Mouse (Mus musculus): ENCODE data around the gene Itpr2. TPM values are rescaled to one million over a fixed set of nuclear protein-coding genes. Genes with fewer than 3 reads are reported as not detected.

Gene Itpr2
- polyA plus RNA-seq, 1 experiment = 1.5 TPM

DNA sequence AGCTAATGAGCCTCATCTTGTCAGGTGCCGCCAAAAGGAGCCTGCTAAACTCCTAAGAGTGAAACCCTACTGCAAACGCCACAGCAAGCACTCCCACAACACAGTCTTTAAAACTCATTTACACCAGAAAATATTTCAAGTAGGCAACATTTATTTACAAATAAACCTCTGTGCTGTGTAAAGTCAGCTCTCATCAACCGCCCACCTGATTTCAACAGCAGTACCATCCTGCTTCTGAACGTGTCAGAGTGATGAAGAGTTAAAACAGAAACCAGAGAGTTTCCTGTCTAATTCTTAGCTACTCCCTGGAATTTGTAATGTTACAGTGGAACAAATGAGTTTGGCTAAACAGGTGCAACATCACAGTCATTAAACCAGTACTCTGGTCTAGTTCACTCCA, 4.2 kb downstream of the Itpr2 start:
- TF ChIP-seq GATA1 (IDR thresholded peaks at IDR 0.05; ENCODE audit: borderline replicate concordance, low read length) (no peak), FLI1 (IDR thresholded peaks at IDR 0.05; ENCODE audit: low read length) (no peak)
- Histone ChIP-seq H3K4me1 (peaks cover 85% of the 10 kb centered on the region), H3K4me3 (replicated peaks) (no peak overlapping the region), H3K36me3 (replicated peaks; ENCODE audit: low read length) (peaks cover 14% of the 10 kb centered on the region), H3K27me3 (replicated peaks) (peaks cover under 1% of the 10 kb centered on the region), H3K9me3 (no peaks in the 10 kb centered on the region)

DNA sequence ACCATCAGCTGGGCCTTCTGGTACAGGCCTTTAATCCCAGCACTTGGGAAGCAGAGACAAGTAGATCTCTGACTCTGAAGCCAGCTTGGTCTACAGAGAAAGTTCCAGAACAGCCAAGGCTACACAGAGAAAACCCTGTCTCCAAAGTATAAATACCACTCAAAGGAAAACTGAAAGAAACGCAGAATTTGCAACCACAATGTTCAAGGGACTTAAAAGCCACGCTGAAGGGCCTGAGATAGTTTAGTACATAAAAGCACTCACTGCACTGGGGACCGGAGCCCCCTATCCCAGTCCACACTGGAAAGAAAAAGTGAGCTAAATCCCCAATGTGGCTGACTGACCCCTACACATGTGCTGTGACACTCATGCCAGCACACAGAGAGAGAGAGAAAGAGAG, 4.6 kb downstream of the Itpr2 start:
- Histone ChIP-seq H3K4me1 (peaks cover 85% of the 10 kb centered on the region), H3K9me3 (no peaks in the 10 kb centered on the region), H3K4me3 (replicated peaks) (no peak overlapping the region), H3K27me3 (replicated peaks) (no peaks in the 10 kb centered on the region), H3K36me3 (replicated peaks; ENCODE audit: low read length) (peaks cover 14% of the 10 kb centered on the region)
- TF ChIP-seq FLI1 (IDR thresholded peaks at IDR 0.05; ENCODE audit: low read length) (no peak), GATA1 (IDR thresholded peaks at IDR 0.05; ENCODE audit: borderline replicate concordance, low read length) (no peak)

- no peak for TF ChIP-seq FLI1 (IDR thresholded peaks at IDR 0.05; ENCODE audit: low read length)
- TF ChIP-seq GATA1 (IDR thresholded peaks at IDR 0.05; ENCODE audit: borderline replicate concordance, low read length) = no peak
- Histone ChIP-seq H3K4me3 (replicated peaks) (no peak overlapping the region), H3K36me3 (replicated peaks; ENCODE audit: low read length) (peaks cover 30% of the 10 kb centered on the region), H3K27me3 (replicated peaks) (no peaks in the 10 kb centered on the region), H3K4me1 (peaks cover 89% of the 10 kb centered on the region), H3K9me3 (no peaks in the 10 kb centered on the region)
These were observed 10.3 kb downstream of the Itpr2 start for GRCm38 (mm10) chr6:146491680-146492079.

GRCm38 (mm10) chr6:146490416-146490960, 11.5 kb downstream of the Itpr2 start:
- Histone ChIP-seq H3K27me3 (replicated peaks) (no peaks in the 10 kb centered on the region), H3K4me3 (replicated peaks) (no peak overlapping the region), H3K4me1 (peaks cover 89% of the 10 kb centered on the region), H3K9me3 (no peaks in the 10 kb centered on the region), H3K36me3 (replicated peaks; ENCODE audit: low read length) (peaks cover 28% of the 10 kb centered on the region)
- TF ChIP-seq FLI1 (IDR thresholded peaks at IDR 0.05; ENCODE audit: low read length) (no peak), GATA1 (IDR thresholded peaks at IDR 0.05; ENCODE audit: borderline replicate concordance, low read length) (no peak)

GRCm38 (mm10) chr6:146489841-146490240, 12.2 kb downstream of the Itpr2 start:
- TF ChIP-seq FLI1 (IDR thresholded peaks at IDR 0.05; ENCODE audit: low read length) = no peak
- TF ChIP-seq GATA1 (IDR thresholded peaks at IDR 0.05; ENCODE audit: borderline replicate concordance, low read length) = no peak

GRCm38 (mm10) chr6:146488749-146489148, 13.3 kb downstream of the Itpr2 start:
- Histone ChIP-seq H3K9me3 (no peaks in the 10 kb centered on the region), H3K36me3 (replicated peaks; ENCODE audit: low read length) (peaks cover 44% of the 10 kb centered on the region), H3K4me1 (peaks cover 89% of the 10 kb centered on the region), H3K4me3 (replicated peaks) (peak overlapping the region; percentile 77), H3K27me3 (replicated peaks) (no peaks in the 10 kb centered on the region)
- TF ChIP-seq GATA1 (IDR thresholded peaks at IDR 0.05; ENCODE audit: borderline replicate concordance, low read length) = no peak
- TF ChIP-seq FLI1 (IDR thresholded peaks at IDR 0.05; ENCODE audit: low read length) = no peak

More at GRCm38 (mm10) chr6:146489841-146490240, 12.2 kb downstream of the Itpr2 start:
- H3K4me3 ChIP-seq (replicated peaks) = no peak overlapping the region
- no peaks in the 10 kb centered on the region for H3K9me3 ChIP-seq
- H3K27me3 ChIP-seq (replicated peaks) = no peaks in the 10 kb centered on the region
- H3K36me3 ChIP-seq (replicated peaks; ENCODE audit: low read length) = peaks cover 35% of the 10 kb centered on the region
- peaks cover 89% of the 10 kb centered on the region for H3K4me1 ChIP-seq

GRCm38 (mm10) chr6:146487079-146487478, 14.9 kb downstream of the Itpr2 start:
- no peak overlapping the region for H3K4me3 ChIP-seq (replicated peaks)
- H3K4me1 ChIP-seq = peaks cover 92% of the 10 kb centered on the region
- no peak for TF ChIP-seq GATA1 (IDR thresholded peaks at IDR 0.05; ENCODE audit: borderline replicate concordance, low read length)
- no peak for TF ChIP-seq FLI1 (IDR thresholded peaks at IDR 0.05; ENCODE audit: low read length)
- H3K27me3 ChIP-seq (replicated peaks) = no peaks in the 10 kb centered on the region
- H3K36me3 ChIP-seq (replicated peaks; ENCODE audit: low read length) = peaks cover 47% of the 10 kb centered on the region
- H3K9me3 ChIP-seq = no peaks in the 10 kb centered on the region

DNA sequence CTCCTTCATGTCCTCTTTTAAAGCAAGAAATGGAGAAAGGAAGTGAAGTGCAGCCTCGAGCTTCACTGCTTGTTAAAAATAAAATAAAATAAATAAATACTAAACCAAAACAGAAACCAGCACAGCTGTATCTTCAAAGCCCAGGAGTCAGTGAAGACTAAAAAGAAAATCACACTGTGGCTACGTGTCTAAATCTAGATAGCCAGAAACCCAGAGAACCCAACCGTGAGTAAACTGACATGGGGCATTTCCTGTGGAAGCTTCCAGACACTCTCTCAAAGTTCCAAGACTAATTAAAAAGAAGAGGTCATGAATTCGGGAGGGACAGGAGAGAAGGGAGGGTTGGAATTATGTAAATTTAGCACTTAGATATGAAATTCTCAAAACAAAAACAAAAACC, 15.9 kb downstream of the Itpr2 start:
- H3K9me3 ChIP-seq = no peaks in the 10 kb centered on the region
- no peak for TF ChIP-seq FLI1 (IDR thresholded peaks at IDR 0.05; ENCODE audit: low read length)
- no peak for TF ChIP-seq GATA1 (IDR thresholded peaks at IDR 0.05; ENCODE audit: borderline replicate concordance, low read length)
- no peak overlapping the region for H3K4me3 ChIP-seq (replicated peaks)
- H3K36me3 ChIP-seq (replicated peaks; ENCODE audit: low read length) = peaks cover 47% of the 10 kb centered on the region
- peaks cover 98% of the 10 kb centered on the region for H3K4me1 ChIP-seq
- H3K27me3 ChIP-seq (replicated peaks) = no peaks in the 10 kb centered on the region

- H3K9me3 ChIP-seq = no peaks in the 10 kb centered on the region
- H3K36me3 ChIP-seq (replicated peaks; ENCODE audit: low read length) = peaks cover 27% of the 10 kb centered on the region
- peak overlapping the region; percentile 82 for H3K4me3 ChIP-seq (replicated peaks)
- H3K27me3 ChIP-seq (replicated peaks) = no peaks in the 10 kb centered on the region
- H3K4me1 ChIP-seq = peaks cover 99% of the 10 kb centered on the region
- TF ChIP-seq FLI1 (IDR thresholded peaks at IDR 0.05; ENCODE audit: low read length) (no peak), GATA1 (IDR thresholded peaks at IDR 0.05; ENCODE audit: borderline replicate concordance, low read length) (no peak)
These were observed 20.6 kb downstream of the Itpr2 start for GRCm38 (mm10) chr6:146481441-146481840.

- TF ChIP-seq GATA1 (IDR thresholded peaks at IDR 0.05; ENCODE audit: borderline replicate concordance, low read length) = no peak
- no peak for TF ChIP-seq FLI1 (IDR thresholded peaks at IDR 0.05; ENCODE audit: low read length)
- Histone ChIP-seq H3K4me1 (peaks cover 97% of the 10 kb centered on the region), H3K27me3 (replicated peaks) (no peaks in the 10 kb centered on the region), H3K9me3 (no peaks in the 10 kb centered on the region), H3K4me3 (replicated peaks) (peak overlapping the region; percentile 84), H3K36me3 (replicated peaks; ENCODE audit: low read length) (peaks cover 32% of the 10 kb centered on the region)
These were observed 21.1 kb downstream of the Itpr2 start for GRCm38 (mm10) chr6:146480925-146481324.

All from megakaryocyte, embryonic 14.5 days (primary cell).